Mouse (Mus musculus): Measurements from ENCODE around the gene Kirrel.

DNA sequence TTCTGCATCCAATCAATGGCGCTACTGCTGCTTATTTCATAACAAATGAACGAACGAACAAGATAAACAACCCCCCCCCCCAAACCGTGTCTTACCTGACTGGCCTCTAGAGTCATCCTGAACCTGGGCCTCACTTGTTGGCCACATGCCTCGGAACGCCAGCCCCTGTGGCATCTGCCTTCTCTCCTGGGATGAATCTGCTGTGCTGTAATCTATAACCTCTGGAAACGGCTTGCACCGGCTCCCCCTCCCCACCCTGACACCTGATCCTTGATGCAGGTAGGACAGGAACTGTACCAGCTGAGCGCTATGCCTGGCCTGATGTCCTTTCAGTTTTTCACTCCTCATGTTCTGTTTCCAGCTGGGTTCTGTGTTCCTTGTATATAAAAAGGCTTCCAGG, 96.9 kb downstream of the Kirrel start:
- no peak for TF ChIP-seq POLR2A (IDR thresholded peaks at IDR 0.05; ENCODE audit: low read depth, low read length)
- no peak for TF ChIP-seq CTCF (conservative IDR thresholded peaks at IDR 0.05; ENCODE audit: insufficient read depth, insufficient read length, low read depth, low read length)

Measured in kidney, adult 2 months (tissue).